Mouse (Mus musculus): ENCODE data around the gene Isca1.

GRCm38 (mm10) chr13:59782145-59782544 lies 12.5 kb upstream of the Isca1 start, which contains the start of gene Gm49354:
- no peak for TF ChIP-seq POLR2A (IDR thresholded peaks at IDR 0.05; ENCODE audit: insufficient read depth, low read depth, low read length)
- no peak for TF ChIP-seq CTCF (IDR thresholded peaks at IDR 0.05; ENCODE audit: insufficient read depth, low read depth, low read length)

Measured in olfactory bulb, adult 2 months (tissue).